Mouse (Mus musculus): ENCODE data around the gene Gaa.
A peak's percentile ranks its signal among the peaks of the same experiment; 100 is the strongest.
"Not testable (repeated sequence)": the region's sequence is repeated elsewhere in the genome, so short reads cannot be mapped to it uniquely, and the experiment has no call there.

Gene Gaa

GRCm38 (mm10) chr11:119267768-119268556, at the start of gene Gaa:
Gene Gaa, plus strand, starts transcription at chr11:119267887.
- peak; percentile 98 for DNase-seq

- DNase-seq, result peak; percentile 63
Measured at GRCm38 (mm10) chr11:119219816-119220465, 47.7 kb upstream of the Gaa start.

- no peak for DNase-seq
Measured at GRCm38 (mm10) chr11:119221812-119222510, 45.7 kb upstream of the Gaa start.

GRCm38 (mm10) chr11:119223124-119223890, 44.4 kb upstream of the Gaa start:
- no peak for DNase-seq

GRCm38 (mm10) chr11:119224926-119225325, 42.8 kb upstream of the Gaa start:
- DNase-seq, result no peak

DNA sequence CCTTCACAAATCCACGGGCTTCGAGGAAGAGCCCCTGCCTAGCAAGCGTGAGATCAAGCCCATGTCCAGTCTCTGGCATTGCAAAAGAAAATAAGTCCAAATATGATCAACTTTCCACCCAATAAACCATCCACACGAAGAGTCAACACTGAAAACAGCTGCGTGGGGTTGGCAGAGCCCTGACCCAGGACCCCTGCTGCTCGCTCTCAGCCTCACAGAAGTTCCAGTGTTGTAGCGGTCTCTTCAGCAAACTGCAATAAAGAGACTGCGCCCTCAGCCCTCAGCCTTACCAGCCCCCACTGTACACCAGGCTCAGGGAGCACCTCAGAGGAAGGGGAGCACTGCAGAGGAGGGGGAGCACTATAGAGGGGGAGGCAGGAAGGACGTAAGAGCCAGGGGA, 42.1 kb upstream of the Gaa start:
- DNase-seq, result no peak

- no peak for DNase-seq
Measured at GRCm38 (mm10) chr11:119227591-119227990, 40.1 kb upstream of the Gaa start.

DNA sequence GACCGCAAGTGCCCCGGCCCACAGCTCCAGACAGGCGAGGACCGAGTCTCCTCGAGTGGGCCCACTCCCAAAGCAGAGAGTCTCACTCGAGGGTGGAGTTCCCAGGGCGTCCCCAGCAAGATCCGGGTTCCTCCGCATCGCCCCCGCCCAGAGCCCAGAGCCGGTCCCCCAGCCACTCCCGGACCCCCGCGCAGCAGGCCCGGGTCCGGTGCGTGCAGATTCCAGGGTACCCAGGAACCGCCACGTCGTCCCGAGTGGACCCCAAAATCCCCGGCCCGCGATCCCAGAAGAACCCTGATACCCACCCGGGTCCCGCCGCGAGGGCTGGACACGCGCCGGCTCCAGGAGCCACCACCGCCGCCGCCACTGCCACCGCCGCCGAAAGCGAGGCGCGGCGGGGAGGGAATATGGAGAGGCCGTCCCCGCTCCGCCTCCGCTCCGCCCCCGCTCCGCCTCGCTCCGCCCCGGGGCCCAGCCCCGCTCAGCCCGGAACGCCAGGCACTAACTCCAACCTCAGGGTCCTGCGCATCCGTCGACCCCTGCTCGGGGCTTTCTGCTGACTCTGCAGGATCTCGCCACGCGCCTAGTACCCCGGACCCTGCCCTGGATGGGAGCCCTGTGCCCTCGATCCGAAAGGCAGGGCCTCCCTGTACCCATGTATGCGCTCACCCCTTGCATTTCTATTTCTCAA, 39.5 kb upstream of the Gaa start, which contains the start of the genes Tbc1d16 and Ccdc40:
Gene Tbc1d16 (minus strand): TSS at position 409 of the 691 bp plus-strand sequence.
Gene Ccdc40 (plus strand): TSS at position 482 of the 691 bp plus-strand sequence.
- DNase-seq, result peak; percentile 71

DNA sequence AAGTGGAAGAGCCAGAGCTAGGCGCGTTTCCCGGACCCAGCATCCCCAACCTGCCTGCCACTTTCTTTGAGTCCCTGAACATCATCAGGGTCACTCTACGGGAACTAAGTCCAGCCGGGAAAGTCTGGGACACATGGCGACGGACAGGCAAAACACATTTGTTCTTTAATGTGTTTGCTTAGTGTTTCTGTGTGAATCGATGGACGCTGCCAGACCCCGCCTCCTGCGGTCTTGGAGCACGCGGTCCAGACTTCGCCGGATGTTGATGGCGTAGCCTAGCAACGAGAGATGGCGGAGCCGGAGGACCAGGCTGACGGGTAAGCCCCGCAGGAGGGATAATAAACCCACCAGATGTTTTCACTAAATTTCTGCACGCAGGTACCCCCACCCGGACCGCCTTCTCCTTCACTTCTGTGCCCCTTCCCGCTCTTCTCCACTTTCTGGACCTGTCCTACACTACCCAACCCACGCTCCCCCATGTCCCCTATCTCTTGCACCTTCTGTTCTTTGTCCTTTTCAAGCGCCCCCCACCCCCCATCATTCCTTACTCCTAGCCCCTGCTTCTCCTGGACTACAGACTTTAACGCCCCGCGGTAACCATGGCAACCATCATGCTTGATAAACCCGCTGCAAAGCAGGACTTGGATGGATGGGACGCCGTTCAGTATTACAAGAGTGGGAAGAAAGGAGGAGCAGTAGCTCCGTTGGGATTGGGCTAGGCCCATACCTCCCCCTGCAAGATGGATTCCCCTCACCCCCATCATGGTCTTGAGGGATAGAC, 38.7 kb upstream of the Gaa start:
- peak; percentile 70 for DNase-seq

- DNase-seq, result no peak
Measured at GRCm38 (mm10) chr11:119234770-119235169, 32.9 kb upstream of the Gaa start.

DNA sequence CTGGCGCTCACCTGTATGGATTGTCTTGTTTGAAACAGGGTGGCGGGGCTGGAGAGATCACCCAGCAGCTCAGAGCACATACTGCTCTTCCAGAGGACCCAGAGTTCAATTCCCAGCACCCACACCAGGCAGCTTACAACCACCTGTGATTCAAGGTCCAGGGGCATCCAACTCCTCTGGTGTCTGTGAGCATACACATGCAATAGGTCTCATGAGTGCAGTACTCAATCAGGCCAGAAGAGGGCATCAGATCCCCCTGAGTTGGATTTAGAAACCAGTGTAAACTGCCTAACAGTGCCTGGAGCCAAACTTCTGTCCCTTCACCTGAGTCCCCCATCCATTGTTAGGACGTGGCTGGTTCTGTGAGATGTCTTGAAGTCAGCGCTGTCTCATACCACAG, 32.1 kb upstream of the Gaa start:
- peak; percentile 75 for DNase-seq

DNA sequence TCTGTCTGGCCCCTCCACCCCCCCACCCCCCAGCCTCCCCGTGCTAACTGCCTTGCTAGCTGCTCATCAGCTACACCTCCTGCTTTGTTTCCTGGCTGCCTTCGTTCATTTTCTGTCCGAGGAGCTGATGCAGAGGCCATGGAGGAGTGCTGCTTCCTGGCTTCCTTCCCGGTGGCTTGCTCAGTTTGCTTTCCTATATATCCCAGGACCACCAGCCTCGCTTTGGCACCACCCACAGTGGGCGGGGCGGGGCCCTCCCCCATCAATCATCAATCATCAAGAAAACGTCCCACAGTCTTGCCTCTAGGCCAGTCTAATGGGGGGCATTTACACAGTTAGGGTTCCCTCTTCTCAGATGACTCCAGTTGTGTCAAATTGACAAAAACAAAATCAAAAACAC, 31.3 kb upstream of the Gaa start:
- no peak for DNase-seq

- DNase-seq, result no peak
Measured at GRCm38 (mm10) chr11:119237007-119237406, 30.7 kb upstream of the Gaa start.

DNA sequence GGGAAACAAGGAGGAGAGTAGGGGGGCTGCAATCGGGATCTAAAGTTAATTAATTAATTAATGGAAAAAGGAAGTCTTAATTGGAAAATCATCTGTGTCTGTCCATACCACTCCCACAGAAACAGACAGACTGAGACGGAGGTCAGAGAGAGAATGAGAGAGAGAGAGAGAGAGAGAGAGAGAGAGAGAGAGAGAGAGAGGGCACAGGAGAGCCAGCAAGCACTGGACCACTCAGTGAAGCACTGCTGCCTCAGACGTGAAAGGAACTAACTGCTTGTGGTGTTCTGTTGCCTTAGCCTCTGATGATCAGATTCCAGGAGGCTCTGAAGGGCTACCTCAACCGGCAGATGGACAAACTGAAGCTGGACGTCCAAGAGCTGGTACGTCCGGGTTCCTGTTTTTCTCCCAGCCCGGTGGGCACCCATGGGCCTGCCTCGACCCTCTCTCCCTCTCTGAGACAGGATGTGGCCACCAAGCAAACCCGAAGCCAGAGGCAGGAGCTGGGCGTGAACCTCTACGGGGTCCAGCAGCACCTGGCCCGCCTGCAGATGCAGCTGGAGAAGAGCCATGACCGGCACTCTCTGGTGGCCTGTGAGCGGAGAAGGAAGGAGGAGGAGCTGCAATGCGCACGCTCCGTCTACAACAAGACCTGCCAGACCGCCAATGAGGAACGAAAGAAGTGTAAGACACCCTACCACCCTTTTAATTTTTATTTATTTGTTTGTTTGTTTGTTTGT, 30.0 kb upstream of the Gaa start:
- no peak for DNase-seq

DNA sequence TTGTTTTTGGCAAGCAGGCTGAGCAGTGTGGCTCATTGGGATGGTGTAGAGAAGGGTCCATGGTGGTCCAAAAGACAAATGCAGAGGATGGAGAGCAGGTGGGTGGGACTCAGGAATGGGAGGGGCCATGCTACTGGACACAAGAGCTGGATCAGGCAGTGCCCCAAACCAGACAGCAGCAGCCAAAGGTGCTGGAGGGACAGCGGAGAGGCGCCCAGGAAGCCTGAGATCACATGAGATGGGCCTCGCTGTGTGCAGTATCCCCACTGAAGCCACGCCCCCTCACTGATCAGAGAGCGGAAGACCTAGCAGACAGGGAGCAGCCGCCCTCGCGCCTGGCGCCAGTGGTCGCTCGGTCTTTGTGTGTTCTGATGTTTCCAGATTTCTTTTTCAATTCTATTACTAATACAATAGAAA, 29.4 kb upstream of the Gaa start:
- no peak for DNase-seq

DNA sequence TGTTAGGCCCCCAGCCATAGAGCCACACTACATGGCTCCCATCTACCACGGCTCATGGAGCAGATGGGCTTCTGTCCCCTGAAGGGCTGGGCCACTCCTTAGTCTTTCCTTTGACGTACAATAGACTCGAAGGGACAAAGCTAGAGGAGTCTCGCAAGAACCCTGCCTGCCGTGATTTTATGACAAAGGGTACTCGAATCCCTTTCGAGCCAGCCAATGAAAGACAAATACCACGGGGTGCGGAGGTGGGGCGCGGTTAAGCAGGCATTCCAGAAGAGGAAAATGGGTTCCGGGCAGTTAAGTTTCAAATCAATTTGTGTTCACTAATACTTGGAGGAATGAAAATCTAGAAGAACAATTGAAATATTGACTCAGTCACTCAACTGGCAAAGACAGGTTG, 28.2 kb upstream of the Gaa start:
- DNase-seq, result no peak

DNA sequence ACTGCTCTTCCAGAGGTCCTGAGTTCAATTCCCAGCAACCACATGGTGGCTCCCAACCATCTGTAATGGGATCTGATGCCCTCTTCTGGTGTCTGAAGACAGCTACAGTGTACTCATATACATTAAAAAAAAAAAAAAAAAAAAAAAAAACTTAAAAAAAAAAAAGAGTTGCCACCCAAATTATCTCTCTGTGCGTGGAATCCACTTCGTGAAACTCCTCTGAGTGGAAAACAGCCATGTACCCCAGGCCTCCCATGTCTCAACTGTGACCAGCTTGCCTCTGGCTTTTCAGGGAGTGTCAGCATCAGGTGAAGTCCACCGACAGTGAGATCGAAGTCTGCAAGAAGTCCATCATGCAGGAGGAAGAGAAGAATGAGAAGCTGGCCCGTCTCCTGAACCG, 22.1 kb upstream of the Gaa start:
- DNase-seq, result not testable (repeated sequence)

GRCm38 (mm10) chr11:119249011-119249410, 18.7 kb upstream of the Gaa start:
- DNase-seq, result no peak

DNA sequence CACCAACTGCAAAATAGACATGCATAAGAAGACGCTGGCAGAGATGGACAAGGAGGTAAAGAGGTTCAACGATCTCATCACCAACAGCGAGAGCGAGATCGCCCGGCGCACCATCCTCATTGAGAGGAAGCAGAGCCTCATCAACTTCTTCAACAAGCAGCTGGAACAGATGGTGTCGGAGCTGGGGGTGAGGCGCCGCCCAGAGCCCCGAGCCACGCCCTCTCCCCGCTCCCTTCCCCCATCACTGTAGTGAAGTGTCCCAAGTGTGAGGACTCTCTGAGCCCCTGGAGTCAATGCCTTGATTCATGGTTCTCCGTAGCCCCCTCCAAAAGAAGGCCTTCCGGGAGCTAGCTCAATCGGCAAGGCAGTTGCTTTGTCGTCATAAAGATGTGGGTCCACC, 16.7 kb upstream of the Gaa start:
- no peak for DNase-seq

DNA sequence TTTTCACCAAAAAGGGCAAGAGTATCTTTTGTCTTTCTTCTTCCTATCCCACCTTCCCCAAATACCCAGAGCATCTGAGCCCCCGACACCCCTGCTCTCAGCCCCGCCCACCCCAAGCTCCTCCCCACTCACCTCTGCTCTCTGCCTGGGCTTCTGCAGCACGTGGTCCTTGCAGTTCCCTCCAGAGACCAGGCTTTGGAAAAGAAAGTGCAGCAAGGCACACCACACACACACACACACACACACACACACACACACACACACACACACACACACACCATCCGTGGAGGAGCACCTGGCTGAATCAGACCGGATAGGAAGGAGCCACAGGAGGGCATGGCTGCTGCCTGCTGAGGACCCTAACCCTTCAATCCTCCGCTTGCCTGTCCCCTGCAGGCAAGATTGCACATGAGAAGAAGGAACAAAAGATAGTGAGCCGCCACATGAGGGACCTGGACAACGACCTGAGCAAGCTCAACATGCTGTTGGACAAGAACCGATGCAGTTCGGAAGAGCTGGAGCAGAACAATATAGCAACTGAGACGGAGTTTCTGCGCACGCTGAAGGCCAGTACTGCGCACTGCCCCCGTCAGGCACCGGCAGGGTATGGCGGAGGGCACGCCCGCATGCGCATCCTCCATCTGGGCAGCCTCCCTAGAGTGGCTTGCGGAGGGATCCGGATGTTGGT, 14.7 kb upstream of the Gaa start:
- peak; percentile 60 for DNase-seq

All from right cerebral cortex, postnatal 4 days (tissue).